Comparison of ENCODE assay signal across 13 mouse cellular contexts in genomic region chr2:17538493-17538892, GRCm38 (mm10).
DNase-seq lines count a peak whose midpoint lies in the region; ATAC-seq and TF ChIP-seq lines count a peak whose summit lies in the region.
"Had no signal": no experiment of that assay in that cellular context is flagged by ENCODE, and none has a peak within 500 bp of the region (broad histone marks: within the 10 kb centered on the region; RNA-seq: fewer than 3 reads in every experiment).

No protein-coding gene starts in this region.

- no peak for TF ChIP-seq POLR2A in cerebellum, adult 2 months (IDR thresholded peaks at IDR 0.05; ENCODE audit: borderline replicate concordance, insufficient read depth, low read length)

- intact Hi-C loops in left cerebral cortex, postnatal 14 days (cut with DNase I) = no loop called here

- H3K27me3 ChIP-seq in cerebellum, adult 2 months (ENCODE audit: control insufficient read depth, insufficient read depth, low read length) = no peaks in the 10 kb centered on the region
- H3K27me3 ChIP-seq: heart, embryonic 12.5 days; hindbrain, embryonic 15.5 days had no signal

- H3K4me1 ChIP-seq in cerebellum, adult 2 months (ENCODE audit: control insufficient read depth, insufficient read depth, low read length) = peaks cover 9% of the 10 kb centered on the region
- H3K4me1 ChIP-seq: hindbrain, embryonic 15.5 days had no signal

- WGBS in cerebellum, adult 2 months = 19% methylated on average over 4 of the region's 4 CpGs

- no peak for TF ChIP-seq CTCF in cerebellum, adult 2 months (IDR thresholded peaks at IDR 0.05; ENCODE audit: borderline replicate concordance, insufficient read depth, low read depth, low read length)

- H3K4me3 ChIP-seq in cerebellum, adult 2 months (replicated peaks; ENCODE audit: insufficient read depth, low read depth, low read length) = no peak overlapping the region
- H3K4me3 ChIP-seq: gastrocnemius, adult 2 months; heart, embryonic 12.5 days; hindbrain, embryonic 15.5 days had no signal

- DNase-seq in cerebellum, postnatal 4 days (ENCODE audit: low spot score in 2 of 2) = no peak
- peak; percentile 68 to 85 for DNase-seq in cerebellum, adult 2 months
- peak; percentile 25 to 33 for DNase-seq in frontal cortex, postnatal 25 days (ENCODE audit: low spot score in 2 of 2)
- peak; percentile 66 to 82 for DNase-seq in left cerebral cortex, postnatal 14 days (ENCODE audit: low spot score in 2 of 2)
- DNase-seq in spleen, postnatal 10 days (ENCODE audit: low spot score in 2 of 2) = no peak
- no peak for DNase-seq in retina, embryonic 14.5 days (ENCODE audit: low spot score)
- no peak for DNase-seq in adrenal gland, postnatal 10 days
- DNase-seq: gastrocnemius, adult 2 months had no signal

- peak overlapping the region; percentile 29; the same call in 1 of the 2 replicates for H3K27ac ChIP-seq in cerebellum, adult 2 months (ENCODE audit: insufficient read depth, low read length)
- H3K27ac ChIP-seq: gastrocnemius, adult 2 months; hindbrain, embryonic 15.5 days; liver, embryonic 14.5 days; macrophage had no signal

- ATAC-seq in cerebellum, adult (ENCODE audit: insufficient number of reproducible peaks, low FRiP score, low TSS enrichment) = peak; percentile 94

Comparison
In these comparisons a context has a peak if more than half of its experiments do, and no peak if none do; other contexts are left out.
1. DNase-seq: peak in cerebellum, adult 2 months (2 of 2), frontal cortex, postnatal 25 days (2 of 2) and left cerebral cortex, postnatal 14 days (2 of 2); none in cerebellum, postnatal 4 days (0 of 2), spleen, postnatal 10 days (0 of 2), retina, embryonic 14.5 days (single experiment) and adrenal gland, postnatal 10 days (single experiment).